Mouse (Mus musculus) limb, embryonic 11.5 days (tissue): ENCODE data around the gene Actr3b. TPM values are rescaled to one million over a fixed set of nuclear protein-coding genes. Genes with fewer than 3 reads are reported as not detected.

Source experiments
- ATAC-seq: fragments of 200-750 bp; cut with Nextera tagmentation; 2 replicates; pipeline ENCODE4 v1.8.0; 2017; ENCODE audit warnings: low read depth; ENCODE audit not compliant: insufficient number of reproducible peaks, low FRiP score, low TSS enrichment
- DNase-seq: peaks from one replicate; pipeline ENCODE4 v3.0.0-alpha.2; 2015; ENCODE audit warnings: low spot score
- H3K27ac ChIP-seq: fragments of 300-500 bp; sonication (generic); replicated peaks from 2 replicates; pipeline ENCODE4 v1.5.1; 2014; ENCODE audit warnings: low read depth, mild to moderate bottlenecking, low read length
- H3K27me3 ChIP-seq: fragments of 300-500 bp; sonication (generic); 2 replicates; pipeline ENCODE4 v1.6.1; 2014; ENCODE audit warnings: mild to moderate bottlenecking, low read length, mixed read lengths; ENCODE audit not compliant: control insufficient read depth, insufficient read depth
- H3K36me3 ChIP-seq: fragments of 300-500 bp; sonication (generic); 2 replicates; pipeline ENCODE4 v1.6.1; 2014; ENCODE audit warnings: mild to moderate bottlenecking, low read length, moderate library complexity, mixed read lengths; ENCODE audit not compliant: control insufficient read depth, insufficient read depth
- H3K4me1 ChIP-seq: fragments of 300-500 bp; sonication (generic); 2 replicates; pipeline ENCODE4 v1.6.1; 2014; ENCODE audit warnings: low read length, mixed read lengths; ENCODE audit not compliant: control insufficient read depth, insufficient read depth
- H3K4me2 ChIP-seq: fragments of 300-500 bp; sonication (generic); 2 replicates; pipeline ENCODE4 v1.6.1; 2014; ENCODE audit warnings: low read depth, mild to moderate bottlenecking, moderate library complexity; ENCODE audit not compliant: severe bottlenecking
- H3K4me3 ChIP-seq: fragments of 300-500 bp; sonication (generic); 2 replicates; pipeline ENCODE4 v1.5.1; 2014; ENCODE audit warnings: low read depth, low read length
- H3K9ac ChIP-seq: fragments of 300-500 bp; sonication (generic); 2 replicates; pipeline ENCODE4 v1.6.1; 2014; ENCODE audit warnings: mild to moderate bottlenecking, low read length
- H3K9me3 ChIP-seq: fragments of 300-500 bp; sonication (generic); 2 replicates; pipeline ENCODE4 v1.6.1; 2016; ENCODE audit warnings: low read length; ENCODE audit not compliant: control insufficient read depth
- WGBS: fragments of 180-500 bp; shearing (Covaris S2); extraction: QIAGEN DNeasy Blood & Tissue Kit; methylation state at CpG from one replicate; pipeline ENCODE4 v1.1.7; 2014; 5-methylcytosine and 5-hydroxymethylcytosine counted together
- polyA plus RNA-seq: library from polyadenylated mRNA; unstranded; fragments of >200 nt; fragmentation: Nextera tagmentation; extraction: Ambion mirVana; gene quantifications from 2 replicates; pipeline ENCODE4 v1.2.1, GENCODE M21; 2014

Gene Actr3b
- polyA plus RNA-seq, 1 experiment from 2014 or later, result 3.2 TPM

GRCm38 (mm10) chr5:25804569-25804968 is 44.8 kb downstream of the Actr3b start:
- Histone ChIP-seq H3K4me3 (no peak overlapping the region), H3K36me3 (no peaks in the 10 kb centered on the region), H3K4me2 (no peak overlapping the region), H3K9ac (no peak overlapping the region), H3K27ac (no peak overlapping the region), H3K9me3 (no peaks in the 10 kb centered on the region), H3K27me3 (no peaks in the 10 kb centered on the region), H3K4me1 (no peaks in the 10 kb centered on the region)
- WGBS, result 79% methylated on average over 5 of the region's 5 CpGs
- ATAC-seq, result no peak
- no peak for DNase-seq

GRCm38 (mm10) chr5:25812922-25813321 is 53.1 kb downstream of the Actr3b start:
- DNase-seq (no peak), ATAC-seq (no peak)
- Histone ChIP-seq H3K4me2 (no peak overlapping the region), H3K27ac (no peak overlapping the region), H3K9me3 (no peaks in the 10 kb centered on the region), H3K9ac (no peak overlapping the region), H3K4me3 (no peak overlapping the region), H3K4me1 (no peaks in the 10 kb centered on the region), H3K36me3 (no peaks in the 10 kb centered on the region), H3K27me3 (no peaks in the 10 kb centered on the region)
- WGBS, result 81% methylated on average over 6 of the region's 6 CpGs

- Histone ChIP-seq H3K27ac (no peak overlapping the region), H3K4me2 (no peak overlapping the region), H3K9me3 (no peaks in the 10 kb centered on the region), H3K4me3 (no peak overlapping the region), H3K9ac (no peak overlapping the region), H3K4me1 (no peaks in the 10 kb centered on the region), H3K36me3 (no peaks in the 10 kb centered on the region), H3K27me3 (no peaks in the 10 kb centered on the region)
- ATAC-seq (no peak), DNase-seq (no peak)
- 70% methylated on average over 16 of the region's 16 CpGs for WGBS
These were observed 69.7 kb downstream of the Actr3b start for GRCm38 (mm10) chr5:25829308-25830094.

GRCm38 (mm10) chr5:25830802-25831201 is 71.0 kb downstream of the Actr3b start:
- 82% methylated on average over 3 of the region's 3 CpGs for WGBS
- DNase-seq, result no peak

GRCm38 (mm10) chr5:25831624-25832023 is 71.8 kb downstream of the Actr3b start:
- Histone ChIP-seq H3K9me3 (no peaks in the 10 kb centered on the region), H3K4me3 (no peak overlapping the region), H3K36me3 (no peaks in the 10 kb centered on the region), H3K4me2 (no peak overlapping the region), H3K9ac (no peak overlapping the region), H3K27ac (no peak overlapping the region), H3K27me3 (no peaks in the 10 kb centered on the region), H3K4me1 (no peaks in the 10 kb centered on the region)
- 78% methylated on average over 5 of the region's 5 CpGs for WGBS
- ATAC-seq, result no peak
- DNase-seq, result peak; percentile 59

More at GRCm38 (mm10) chr5:25830802-25831201, 71.0 kb downstream of the Actr3b start:
- no peak for ATAC-seq
- Histone ChIP-seq H3K9me3 (no peaks in the 10 kb centered on the region), H3K27ac (no peak overlapping the region), H3K4me3 (no peak overlapping the region), H3K9ac (no peak overlapping the region), H3K4me1 (no peaks in the 10 kb centered on the region), H3K4me2 (no peak overlapping the region), H3K27me3 (no peaks in the 10 kb centered on the region), H3K36me3 (no peaks in the 10 kb centered on the region)

GRCm38 (mm10) chr5:25839400-25839799 is 79.6 kb downstream of the Actr3b start:
- H3K9me3 ChIP-seq, result no peaks in the 10 kb centered on the region
- no peak; the same call in 1 of the 2 replicates for ATAC-seq
- peak; percentile 58 for DNase-seq

GRCm38 (mm10) chr5:25846558-25846957 is 86.8 kb downstream of the Actr3b start:
- DNase-seq, result no peak
- Histone ChIP-seq H3K9me3 (no peaks in the 10 kb centered on the region), H3K27ac (no peak overlapping the region), H3K9ac (no peak overlapping the region), H3K36me3 (no peaks in the 10 kb centered on the region), H3K27me3 (no peaks in the 10 kb centered on the region), H3K4me1 (no peaks in the 10 kb centered on the region), H3K4me3 (no peak overlapping the region), H3K4me2 (no peak overlapping the region)
- 89% methylated on average over 6 of the region's 6 CpGs for WGBS
- ATAC-seq, result no peak

More at GRCm38 (mm10) chr5:25839400-25839799, 79.6 kb downstream of the Actr3b start:
- Histone ChIP-seq H3K9ac (no peak overlapping the region), H3K27me3 (no peaks in the 10 kb centered on the region), H3K4me2 (no peak overlapping the region), H3K4me3 (no peak overlapping the region), H3K27ac (no peak overlapping the region), H3K36me3 (no peaks in the 10 kb centered on the region), H3K4me1 (no peaks in the 10 kb centered on the region)
- 29% methylated on average over 4 of the region's 4 CpGs for WGBS

- ATAC-seq (no peak), DNase-seq (no peak)
- no peak overlapping the region for H3K4me2 ChIP-seq
- H3K9me3 ChIP-seq, result no peaks in the 10 kb centered on the region
- H3K4me1 ChIP-seq, result no peaks in the 10 kb centered on the region
- no peaks in the 10 kb centered on the region for H3K36me3 ChIP-seq
- no peak overlapping the region for H3K9ac ChIP-seq
- WGBS, result 92% methylated on average over 7 of the region's 7 CpGs
- H3K27me3 ChIP-seq, result no peaks in the 10 kb centered on the region
- H3K4me3 ChIP-seq, result no peak overlapping the region
- no peak overlapping the region for H3K27ac ChIP-seq
These were observed 87.4 kb downstream of the Actr3b start for GRCm38 (mm10) chr5:25847154-25847553.
